Mouse (Mus musculus) gastrocnemius, adult 2 months (tissue): ENCODE measurements around the gene Mpdu1. TPM values are rescaled to one million over a fixed set of nuclear protein-coding genes. Genes with fewer than 3 reads are reported as not detected.
"Not testable (repeated sequence)": the region's sequence is repeated elsewhere in the genome, so short reads cannot be mapped to it uniquely, and the experiment has no call there.

Experiments used
- DNase-seq: peaks from one replicate; pipeline ENCODE4 v3.0.0; 2022
- H3K27ac ChIP-seq: fragments of 200-600 bp; 2 replicates; pipeline ENCODE4 v1.8.1; 2022; ENCODE audit warnings: mild to moderate bottlenecking
- H3K4me3 ChIP-seq: fragments of 200-600 bp; 2 replicates; pipeline ENCODE4 v1.8.1; 2022; ENCODE audit warnings: mild to moderate bottlenecking, moderate library complexity
- CTCF ChIP-seq: fragments of 200-600 bp; IDR thresholded peaks from 2 replicates; pipeline ENCODE4 v1.8.1; 2022; ENCODE audit warnings: antibody characterized with exemption, mild to moderate bottlenecking, moderate library complexity
- intact Hi-C: fragments of 180-260 bp; cut with DNase I; formaldehyde crosslinking; loops from one replicate; pipeline ENCODE4 v1.15.1; 2025
- total RNA-seq, 2 experiments: library from RNA; stranded (reverse); gene quantifications; 2 replicates each; pipeline ENCODE4 v1.2.3; 2021

Mpdu1 gene
- total RNA-seq, 2 experiments from 2014 or later = 8.6 to 9.7 TPM

GRCm38 (mm10) chr11:69656065-69656455, 6.4 kb downstream of the Mpdu1 start:
- no peak for DNase-seq

DNA sequence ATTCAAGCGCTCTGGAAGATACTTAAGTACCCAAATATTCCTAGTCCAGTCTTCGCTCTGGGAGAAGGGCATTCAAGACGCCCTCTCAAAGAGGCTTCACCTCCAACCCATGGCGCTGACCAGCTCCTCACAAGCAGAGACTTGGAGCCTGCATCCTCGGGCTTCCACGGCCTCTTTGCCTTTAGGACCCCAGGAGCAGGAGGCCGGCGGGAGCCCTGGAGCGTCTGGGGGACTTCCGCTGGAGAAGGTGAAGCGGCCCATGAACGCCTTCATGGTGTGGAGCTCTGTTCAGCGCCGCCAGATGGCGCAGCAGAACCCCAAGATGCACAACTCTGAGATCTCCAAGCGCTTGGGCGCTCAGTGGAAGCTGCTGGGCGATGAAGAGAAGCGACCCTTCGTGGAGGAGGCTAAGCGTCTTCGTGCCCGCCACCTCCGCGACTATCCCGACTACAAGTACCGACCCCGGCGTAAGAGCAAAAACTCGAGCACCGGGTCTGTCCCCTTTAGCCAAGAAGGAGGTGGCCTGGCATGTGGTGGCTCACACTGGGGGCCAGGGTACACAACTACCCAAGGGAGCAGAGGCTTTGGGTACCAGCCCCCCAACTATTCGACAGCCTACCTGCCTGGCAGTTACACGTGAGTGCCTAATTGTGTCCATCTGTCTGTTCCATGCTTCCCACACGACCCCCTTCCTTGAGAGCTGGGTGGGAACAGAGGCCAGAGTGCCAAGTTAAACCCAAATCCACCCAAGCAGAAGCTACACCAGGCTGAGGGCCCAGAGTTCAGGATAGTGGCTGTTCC, 7.0 kb downstream of the Mpdu1 start, which contains the start of gene Sox15:
TSS of gene Sox15 (plus strand) at position 51 of the 801 bp plus-strand sequence.
- peak; percentile 72 for DNase-seq
- intact Hi-C loops = loop anchor here (2.0 kb wide), 1 partner anchor 27 kb away; no protein-coding TSS in a partner anchor
- peak; percentile 87 for TF ChIP-seq CTCF
- no peak within 1 kb of the TSS for H3K4me3 ChIP-seq
- peak within 1 kb of the TSS; percentile 24; the same call in 1 of the 2 replicates for H3K27ac ChIP-seq

More at GRCm38 (mm10) chr11:69656065-69656455, 6.4 kb downstream of the Mpdu1 start:
- H3K27ac ChIP-seq = no peak overlapping the region
- intact Hi-C loops = loop anchor here (2.0 kb wide), 1 partner anchor 27 kb away; no protein-coding TSS in a partner anchor
- no peak for TF ChIP-seq CTCF
- no peak overlapping the region for H3K4me3 ChIP-seq

DNA sequence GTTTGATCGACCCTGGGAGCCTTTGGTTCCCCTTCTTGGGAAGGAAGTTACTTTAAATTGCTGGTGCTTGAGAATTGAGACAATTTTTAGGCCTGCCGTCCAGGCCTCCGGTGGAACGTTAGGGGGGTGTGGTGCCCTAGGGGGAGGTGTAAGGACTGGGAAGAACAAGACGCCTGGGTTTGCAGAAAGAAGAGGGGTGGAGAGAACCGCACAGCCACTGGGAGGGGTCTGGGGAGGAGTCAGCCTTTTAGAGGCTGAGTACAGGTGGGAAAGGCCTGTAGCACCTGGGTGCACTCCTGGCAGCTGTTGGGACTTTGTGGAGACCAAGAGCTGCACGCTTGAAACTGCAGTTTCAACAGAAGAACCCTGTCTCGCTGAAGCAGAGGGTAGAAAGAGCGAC, 7.7 kb downstream of the Mpdu1 start:
- Histone ChIP-seq H3K4me3 (no peak overlapping the region), H3K27ac (no peak overlapping the region)
- DNase-seq = no peak
- intact Hi-C loops = no loop called here
- TF ChIP-seq CTCF = no peak

DNA sequence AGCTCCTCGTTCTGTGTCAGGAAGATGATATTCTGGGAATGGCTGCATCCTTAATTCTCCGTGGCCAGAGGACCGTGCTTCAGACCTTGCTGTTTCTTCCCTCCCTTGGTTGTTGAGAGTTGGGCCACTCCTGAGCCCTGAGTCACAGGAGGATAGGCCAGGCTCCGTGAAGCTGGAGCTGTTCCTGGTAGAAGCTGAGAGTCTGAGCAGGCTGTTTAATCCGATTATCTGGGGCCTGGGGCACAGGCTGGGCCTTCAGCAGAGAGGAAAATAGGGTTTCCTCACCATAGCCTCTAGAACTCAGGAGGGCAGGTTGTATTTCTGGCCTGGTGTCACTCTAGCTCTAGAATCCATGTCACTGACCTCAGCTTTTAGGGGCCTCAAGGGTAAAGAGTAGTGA, 9.0 kb downstream of the Mpdu1 start:
- no peak for DNase-seq
- no peak for TF ChIP-seq CTCF
- Histone ChIP-seq H3K4me3 (no peak overlapping the region), H3K27ac (no peak overlapping the region)
- intact Hi-C loops = no loop called here

- H3K27ac ChIP-seq = no peak overlapping the region
- no peak for TF ChIP-seq CTCF
- H3K4me3 ChIP-seq = no peak overlapping the region
- DNase-seq = no peak
- intact Hi-C loops = no loop called here
Measured at GRCm38 (mm10) chr11:69645860-69646259, 16.6 kb downstream of the Mpdu1 start.

DNA sequence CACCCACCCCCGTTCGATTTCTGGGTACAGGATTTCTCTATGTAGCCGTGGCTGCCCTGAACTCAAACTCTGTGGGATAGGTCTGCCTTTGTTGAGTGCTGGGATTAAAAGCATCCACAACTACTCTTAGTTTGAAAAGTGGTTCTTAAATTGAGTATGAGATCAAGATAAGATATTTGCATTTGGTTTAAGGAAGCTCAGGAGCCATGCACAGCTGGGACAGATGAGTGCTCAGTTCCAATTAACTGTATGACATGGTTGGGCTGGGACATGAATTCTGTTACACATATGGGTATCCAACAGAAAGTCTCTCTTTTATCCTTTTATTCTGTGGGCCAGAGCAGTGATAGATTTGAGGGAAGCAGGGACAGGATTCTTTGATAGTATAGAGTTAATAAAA, 27.0 kb downstream of the Mpdu1 start:
- intact Hi-C loops = no loop called here
- TF ChIP-seq CTCF = no peak
- no peak for DNase-seq
- Histone ChIP-seq H3K4me3 (0 out of 2 replicates have a peak overlapping the region, but pooled peaks have one; percentile 2), H3K27ac (no peak overlapping the region)

GRCm38 (mm10) chr11:69633128-69633866, 29.1 kb downstream of the Mpdu1 start:
- H3K4me3 ChIP-seq = peak overlapping the region; percentile 97
- peak; percentile 87 for DNase-seq
- intact Hi-C loops = no loop called here
- TF ChIP-seq CTCF = no peak
- peak overlapping the region; percentile 94 for H3K27ac ChIP-seq

GRCm38 (mm10) chr11:69632284-69633089, 30.0 kb downstream of the Mpdu1 start, which contains the start of gene Fxr2:
Fxr2 (plus strand) TSS chr11:69632990.
- peak; percentile 86 for TF ChIP-seq CTCF
- DNase-seq = peak; percentile 100
- intact Hi-C loops = no loop called here
- H3K27ac ChIP-seq = peak within 1 kb of the TSS; percentile 94
- peak within 1 kb of the TSS; percentile 97 for H3K4me3 ChIP-seq

- H3K27ac ChIP-seq = no peak overlapping the region
- H3K4me3 ChIP-seq = no peak overlapping the region
- no peak for DNase-seq
- intact Hi-C loops = loop anchor here (2.0 kb wide), 1 partner anchor 27 kb away; no protein-coding TSS in a partner anchor
- TF ChIP-seq CTCF = peak; percentile 72
Measured at GRCm38 (mm10) chr11:69629802-69630201, 32.6 kb downstream of the Mpdu1 start.

DNA sequence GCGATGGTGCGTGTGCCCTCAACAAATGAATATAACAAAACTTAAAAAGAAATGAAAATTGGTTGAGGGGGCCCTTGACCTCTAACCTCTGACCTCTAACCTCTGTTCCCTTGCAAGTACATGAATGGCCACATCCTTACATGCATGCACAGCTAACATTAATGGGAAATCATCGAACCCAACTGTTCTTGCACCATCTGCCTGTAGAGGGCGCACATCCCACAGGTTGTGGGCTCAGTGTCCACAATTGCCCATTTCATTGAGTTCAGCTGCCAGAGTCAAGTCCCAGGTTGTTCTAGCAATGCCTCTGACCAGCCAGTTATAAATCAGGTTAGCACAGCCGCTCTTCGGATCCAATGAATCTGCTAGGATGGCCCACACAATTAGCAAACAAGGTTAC, 34.2 kb downstream of the Mpdu1 start:
- intact Hi-C loops = loop anchor here (2.0 kb wide), 1 partner anchor 29 kb away; no protein-coding TSS in a partner anchor
- DNase-seq = peak; percentile 77
- peak; percentile 91 for TF ChIP-seq CTCF
- no peak overlapping the region for H3K4me3 ChIP-seq
- no peak overlapping the region for H3K27ac ChIP-seq

- H3K27ac ChIP-seq, H3K4me3 ChIP-seq, intact Hi-C loops, DNase-seq: not testable (repeated sequence)
Measured at GRCm38 (mm10) chr11:69624339-69624738, 38.1 kb downstream of the Mpdu1 start.

GRCm38 (mm10) chr11:69623006-69623405, 39.4 kb downstream of the Mpdu1 start:
- no peak for TF ChIP-seq CTCF
- Histone ChIP-seq H3K27ac (peak overlapping the region; percentile 91; the same call in 1 of the 2 replicates), H3K4me3 (no peak overlapping the region; the same call in 1 of the 2 replicates)
- DNase-seq = no peak
- intact Hi-C loops = no loop called here
